Mouse (Mus musculus): ENCODE results near the gene Mrpl20.
"Not testable (repeated sequence)": the region's sequence is repeated elsewhere in the genome, so short reads cannot be mapped to it uniquely, and the experiment has no call there.

The Mrpl20 gene

DNA sequence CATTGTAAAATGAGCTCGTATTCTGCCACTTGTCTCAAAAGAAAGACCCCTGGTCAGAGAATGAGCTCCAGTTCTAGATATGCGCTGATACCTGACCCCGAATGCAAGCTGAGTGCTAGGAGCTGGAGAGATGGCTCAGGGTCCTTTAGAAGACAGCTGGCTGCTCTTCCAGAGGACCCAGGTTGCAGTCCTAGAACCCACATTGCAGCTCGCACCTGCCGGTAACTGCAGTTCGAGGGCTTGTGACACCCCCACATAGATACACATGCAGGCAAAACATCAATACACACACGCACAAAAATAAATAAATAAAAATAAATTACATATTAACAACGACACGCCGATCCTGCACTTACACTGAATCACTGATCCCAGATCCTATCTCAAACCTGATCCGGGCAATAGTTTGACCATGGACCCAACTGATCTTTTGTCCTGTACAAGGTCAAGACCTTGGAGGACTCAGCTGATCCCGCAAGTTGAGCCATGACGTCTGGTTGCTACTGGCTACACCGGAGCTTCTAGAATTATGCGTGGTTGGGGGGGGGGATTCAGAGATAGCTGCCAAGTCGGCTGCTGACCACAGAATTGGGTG lies 19.1 kb upstream of the Mrpl20 start:
- DNase-seq (ENCODE audit: low spot score): no peak

DNA sequence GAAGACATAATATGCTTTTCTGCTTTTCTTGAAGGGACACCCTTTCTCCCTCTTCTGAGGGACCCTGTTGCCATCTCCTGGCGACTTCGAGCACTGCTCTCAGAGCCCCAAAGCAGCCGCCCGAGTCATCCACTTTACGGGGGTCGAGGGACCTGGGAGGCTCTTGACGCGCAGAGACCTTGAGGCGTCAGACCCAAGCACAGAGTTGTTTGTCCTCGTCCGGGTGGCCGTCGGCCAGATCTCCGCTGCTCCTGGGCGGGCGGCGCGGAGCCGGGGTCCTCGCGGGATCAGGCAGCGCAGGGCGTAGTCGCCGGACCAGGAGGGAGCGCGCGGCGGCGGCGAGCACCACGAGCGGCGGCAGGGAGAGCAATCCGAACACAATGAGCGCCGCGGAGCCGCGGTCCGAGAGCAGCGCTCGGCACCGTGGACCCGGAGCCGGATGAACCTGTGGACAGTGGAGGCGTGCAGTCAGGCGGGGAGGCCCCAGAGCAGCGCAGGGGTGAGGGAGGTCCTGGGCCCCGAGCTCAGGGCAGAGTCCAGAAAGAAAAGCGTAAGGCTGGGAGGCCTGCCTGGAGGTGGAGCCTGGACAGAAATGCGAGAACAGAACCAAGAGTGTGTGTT lies 18.5 kb upstream of the Mrpl20 start:
- DNase-seq (ENCODE audit: low spot score): peak; percentile 75

DNA sequence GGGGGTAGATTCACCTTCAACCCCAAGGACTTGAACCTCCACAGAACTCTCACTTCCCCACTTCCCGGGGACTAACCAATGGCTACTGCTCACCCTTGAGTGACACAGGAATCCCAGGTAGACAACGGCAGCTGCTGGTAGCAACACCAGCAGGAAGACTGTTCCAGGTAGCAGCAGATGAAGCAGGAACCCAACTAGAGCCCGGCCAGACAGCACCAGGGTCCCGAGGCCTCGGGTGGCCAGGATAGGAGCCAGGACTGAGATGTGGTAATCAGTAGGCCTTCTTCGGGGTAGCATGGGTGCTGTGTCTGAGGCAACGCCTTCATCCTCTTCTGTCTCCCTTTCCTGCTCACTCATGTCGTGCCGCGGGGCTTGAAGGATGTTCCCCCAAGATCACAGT lies 17.4 kb upstream of the Mrpl20 start:
- no peak for DNase-seq (ENCODE audit: low spot score)

DNA sequence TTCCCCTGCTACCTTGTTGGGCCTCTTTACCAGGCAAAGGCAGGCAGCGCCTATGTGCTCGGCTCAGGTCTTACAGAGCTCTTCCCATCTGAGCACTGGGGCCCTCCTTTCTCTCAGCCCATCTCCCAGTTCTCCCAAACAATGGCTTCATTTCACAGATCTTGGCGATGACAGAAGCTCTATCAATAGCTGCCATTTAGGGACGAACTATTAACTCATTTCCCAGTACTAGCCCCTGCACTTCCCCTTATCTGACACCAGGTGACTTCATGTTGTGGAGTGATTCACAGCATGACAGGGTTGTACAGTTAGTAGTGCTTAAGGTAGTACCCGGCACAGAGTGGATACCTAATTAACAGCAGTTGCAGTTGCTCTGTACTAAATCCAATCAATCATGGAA lies 16.9 kb upstream of the Mrpl20 start, which contains the start of gene Tmem88b:
Gene Tmem88b (minus strand): TSS at position 56 of the 400 bp plus-strand sequence.
- no peak for DNase-seq (ENCODE audit: low spot score)

DNA sequence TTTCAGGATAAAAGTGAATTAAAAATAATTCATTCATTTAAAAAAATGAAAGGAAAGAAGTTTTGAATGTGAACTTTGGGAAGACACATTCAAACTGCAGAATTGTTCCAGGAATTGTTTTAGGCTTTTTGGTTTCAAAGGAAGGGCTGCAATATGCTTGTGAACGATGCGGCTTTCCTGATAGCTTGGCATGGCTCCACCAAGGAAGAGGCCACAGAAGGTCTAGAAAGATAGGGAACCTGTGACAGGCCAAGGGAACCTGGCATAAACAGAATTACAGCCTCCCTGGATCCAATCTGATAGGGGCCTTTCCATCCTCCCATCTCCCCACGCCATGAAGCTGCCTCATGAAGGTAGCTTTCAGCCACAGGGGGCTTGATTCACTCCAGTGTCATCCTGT lies 14.4 kb upstream of the Mrpl20 start:
- DNase-seq (ENCODE audit: low spot score): no peak

DNA sequence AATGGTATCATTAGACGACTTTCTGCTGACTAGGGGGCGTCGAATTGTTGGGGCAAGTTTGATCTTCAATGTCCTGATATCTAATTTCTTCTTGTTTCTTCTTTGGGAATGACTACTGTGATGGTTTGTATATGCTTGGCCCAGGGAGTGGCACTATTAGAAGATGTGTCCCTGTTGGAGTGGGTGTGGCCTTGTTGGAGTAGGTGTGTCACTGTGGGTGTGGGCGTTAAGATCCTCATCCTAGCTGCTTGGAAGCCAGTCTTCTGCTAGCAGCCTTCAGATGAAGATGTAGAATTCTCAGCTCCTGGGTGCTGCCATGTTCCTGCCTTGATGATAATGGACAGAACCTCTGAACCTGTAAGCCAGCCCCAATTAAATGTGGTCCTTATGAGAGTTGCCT lies 13.8 kb upstream of the Mrpl20 start:
- not testable (repeated sequence) for DNase-seq (ENCODE audit: low spot score)

DNA sequence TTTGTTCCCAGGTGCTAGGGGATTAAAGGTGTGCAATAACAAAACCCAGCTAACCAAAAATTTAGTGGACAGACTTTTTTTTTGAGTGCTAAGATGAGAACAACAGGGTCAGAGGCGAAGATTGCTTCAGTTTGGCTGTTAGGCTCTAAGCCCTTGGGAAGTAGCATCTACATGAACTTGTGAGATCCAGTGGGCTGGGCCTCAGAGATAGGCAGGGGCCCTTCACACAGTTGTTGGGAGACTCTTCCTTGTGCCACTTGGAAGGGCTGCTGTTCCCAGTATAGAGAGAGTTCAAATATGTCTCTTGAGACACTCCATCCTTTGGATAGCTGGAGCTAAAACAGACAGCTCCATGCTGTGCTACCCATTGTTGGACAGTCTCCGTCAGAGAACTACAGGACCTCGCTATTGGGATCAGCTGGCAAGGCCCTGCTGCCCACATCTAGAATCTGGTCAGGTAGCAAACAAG lies 12.6 kb upstream of the Mrpl20 start, which contains the start of gene Ankrd65:
Gene Ankrd65 (plus strand): TSS at position 419 of the 469 bp plus-strand sequence.
- DNase-seq (ENCODE audit: low spot score): no peak

DNA sequence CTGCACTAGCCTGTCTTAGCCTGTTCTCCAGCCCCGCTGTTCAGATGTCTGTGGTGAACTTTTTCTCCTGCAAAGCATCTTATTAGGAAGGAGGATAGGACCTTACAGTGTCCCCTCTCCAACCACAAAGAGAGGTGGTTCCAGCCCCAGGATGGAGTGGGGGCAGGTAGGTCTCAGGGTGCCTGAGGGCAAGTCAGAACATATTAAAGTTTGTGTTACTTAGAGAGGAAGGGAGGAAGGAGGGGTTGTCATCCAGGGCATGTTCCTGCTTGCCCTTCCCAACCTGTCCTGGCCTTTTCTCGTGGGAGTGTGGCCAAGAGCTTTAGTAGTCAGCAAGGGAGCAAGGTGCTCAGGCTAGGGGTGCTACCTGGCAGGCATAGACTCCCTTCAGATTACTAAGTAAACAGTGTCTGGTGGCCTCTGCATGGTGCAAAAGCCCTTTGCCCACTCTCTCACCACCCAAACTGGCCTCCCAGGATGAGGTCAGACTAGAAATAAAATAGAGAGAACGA lies 12.0 kb upstream of the Mrpl20 start:
- peak; percentile 76 for DNase-seq (ENCODE audit: low spot score)

DNA sequence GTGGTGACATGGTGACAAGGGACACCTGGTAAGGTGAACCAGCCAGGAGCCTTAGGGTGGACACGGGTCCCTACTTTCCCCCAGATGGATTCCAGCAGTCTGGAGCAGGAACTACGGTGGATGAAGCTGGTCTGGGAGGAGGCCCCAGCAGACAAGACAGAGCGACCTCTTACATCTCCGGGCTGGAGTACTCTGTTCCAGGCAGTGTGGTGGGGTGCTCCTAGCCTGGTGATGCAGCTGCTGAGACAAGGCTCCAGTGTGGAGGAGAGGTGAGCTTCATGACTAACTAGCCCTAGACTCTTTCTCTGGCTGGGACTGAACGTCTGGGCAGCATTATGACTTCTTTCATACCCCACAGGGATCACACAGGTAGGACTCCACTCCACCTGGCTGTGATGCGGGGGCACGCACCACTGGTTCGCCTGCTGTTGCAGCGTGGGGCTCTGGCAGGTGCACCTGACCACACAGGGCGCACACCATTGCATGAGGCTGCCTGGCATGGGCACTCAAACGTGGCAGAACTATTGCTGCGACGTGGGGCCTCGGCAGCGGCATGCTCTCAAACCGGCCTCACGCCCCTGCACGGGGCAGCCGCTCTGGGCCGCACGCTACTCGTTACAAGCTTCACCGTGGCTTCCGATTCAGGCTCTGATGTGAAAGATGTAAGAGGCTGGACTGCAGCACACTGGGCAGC lies 11.3 kb upstream of the Mrpl20 start:
- DNase-seq (ENCODE audit: low spot score): no peak

DNA sequence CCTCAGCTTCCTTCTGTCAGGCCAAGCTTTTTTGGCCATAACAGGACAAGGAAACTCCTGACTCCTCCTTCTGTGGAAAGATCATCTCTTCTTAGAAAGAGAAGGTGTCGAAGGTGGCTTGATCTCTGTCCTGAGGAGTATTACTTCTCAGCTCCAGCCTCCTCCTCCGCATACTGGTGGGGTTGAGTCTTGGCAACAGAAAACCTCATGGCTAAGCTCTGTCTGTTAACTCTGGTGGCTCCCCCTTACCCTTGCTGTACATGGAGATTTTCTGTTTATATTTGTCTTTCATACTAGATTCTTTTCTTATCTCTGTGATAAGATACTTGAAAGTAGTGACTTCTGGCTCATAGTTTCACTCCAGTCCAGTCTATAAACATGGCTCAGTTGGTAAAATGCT lies 8.9 kb upstream of the Mrpl20 start:
- no peak for DNase-seq (ENCODE audit: low spot score)

DNA sequence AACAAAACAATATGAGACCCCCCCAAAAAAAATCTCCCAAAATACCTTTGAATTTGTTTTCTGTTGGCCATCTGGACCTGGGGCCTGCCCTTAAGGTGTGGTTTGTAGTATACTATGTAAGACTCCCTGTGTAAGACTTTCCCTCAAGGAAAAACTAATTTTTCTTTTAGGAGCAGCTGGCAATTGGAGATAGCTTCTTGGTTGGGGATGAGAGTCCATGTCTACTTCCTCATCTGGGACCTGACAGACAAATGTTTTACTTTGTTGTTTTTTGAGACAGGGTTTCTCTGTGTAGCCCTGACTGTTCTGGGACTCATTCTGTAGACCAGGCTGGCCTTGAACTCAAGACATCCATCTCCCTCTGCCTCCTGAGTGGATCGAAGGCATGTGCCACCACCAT lies 603 bp upstream of the Mrpl20 start:
- no peak for DNase-seq (ENCODE audit: low spot score)

DNA sequence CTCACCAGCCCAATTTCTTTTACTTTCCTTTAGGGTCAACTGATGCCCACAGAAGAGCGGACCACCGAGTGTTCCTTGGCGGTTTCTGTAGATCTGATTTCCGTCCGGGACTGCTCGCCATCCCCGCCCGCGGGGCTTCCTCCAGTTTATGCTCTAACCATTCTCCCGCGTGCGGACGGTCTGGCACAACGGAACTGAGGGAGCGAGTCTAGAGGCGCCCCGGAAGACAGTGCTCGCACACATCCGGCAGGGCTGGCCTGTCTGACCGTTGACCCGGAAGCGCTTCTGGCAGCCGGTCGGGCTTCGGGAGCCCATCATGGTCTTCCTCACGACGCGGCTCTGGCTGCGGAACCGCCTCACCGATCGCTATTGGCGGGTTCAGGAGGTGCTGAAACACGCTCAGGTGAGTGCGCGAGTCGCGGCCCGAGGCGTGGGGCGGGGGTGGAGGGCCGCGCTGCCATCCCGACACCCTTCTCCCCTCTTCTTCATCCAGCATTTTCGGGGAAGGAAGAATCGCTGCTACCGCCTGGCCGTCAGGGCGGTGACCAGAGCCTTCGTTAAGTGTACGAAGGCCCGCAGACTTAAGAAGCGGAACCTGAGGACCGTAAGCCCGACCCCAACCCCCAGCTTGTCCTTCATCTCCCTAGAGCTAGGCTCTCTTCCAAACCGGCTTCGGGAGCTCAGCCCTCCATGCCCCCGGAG lies 813 bp downstream of the Mrpl20 start:
- peak; percentile 96 for DNase-seq (ENCODE audit: low spot score)

DNA sequence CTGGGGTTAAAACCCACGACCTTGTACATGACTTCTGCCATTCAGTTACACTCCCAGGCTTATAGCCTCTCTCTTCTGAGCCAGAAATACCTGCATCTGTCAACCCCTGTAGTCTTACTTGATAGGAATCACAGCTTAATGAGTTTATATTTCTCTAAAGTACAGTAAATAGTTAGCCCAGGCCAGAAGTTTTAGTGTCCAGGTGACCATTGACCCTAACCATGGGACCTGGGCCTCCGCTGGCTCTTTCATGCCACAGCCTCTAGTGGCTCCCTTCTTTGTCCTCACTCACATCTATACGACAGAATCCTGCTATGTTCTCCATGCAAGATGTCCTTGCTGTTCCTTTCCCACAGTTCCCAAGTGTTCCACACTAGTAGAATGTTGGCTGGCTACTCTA lies 5.2 kb downstream of the Mrpl20 start:
- no peak for DNase-seq (ENCODE audit: low spot score)

DNA sequence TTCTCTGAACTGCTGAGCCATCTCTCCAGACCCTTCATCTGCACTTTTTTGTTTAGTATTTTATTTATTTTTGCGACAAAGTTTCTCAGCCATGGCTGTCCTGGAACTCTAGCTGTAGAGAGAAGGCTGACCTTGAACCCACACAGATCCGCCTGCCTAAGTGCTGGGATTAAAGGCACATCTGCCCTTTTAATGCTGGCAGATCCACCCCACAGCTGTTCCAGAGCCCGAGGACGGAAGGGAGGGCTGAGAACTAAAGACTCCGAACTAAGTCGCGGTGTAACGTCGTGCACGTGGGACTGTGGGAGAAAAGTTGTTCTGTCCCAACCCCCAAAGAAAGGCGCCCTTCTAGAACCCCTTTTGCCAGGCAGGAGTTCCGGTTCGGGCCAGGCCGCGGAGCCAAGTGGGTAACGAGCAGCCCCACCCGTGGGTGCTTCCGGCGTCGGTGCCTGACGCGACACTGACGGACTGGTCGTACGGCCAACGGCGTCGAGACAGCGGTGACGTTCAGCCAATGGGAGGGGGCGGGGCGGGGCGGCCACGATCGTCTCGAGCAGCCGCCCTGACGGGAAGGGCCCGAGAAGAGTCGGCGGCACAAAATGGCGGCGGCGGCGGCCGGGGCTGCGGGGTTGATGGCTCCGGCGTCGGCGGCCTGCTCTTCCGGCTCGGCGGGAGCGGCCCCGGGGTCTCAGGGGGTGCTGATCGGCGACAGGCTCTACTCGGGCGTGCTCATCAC lies 9.4 kb downstream of the Mrpl20 start, which contains the start of gene Ccnl2:
Gene Ccnl2 (plus strand): TSS at position 561 of the 736 bp plus-strand sequence.
- DNase-seq (ENCODE audit: low spot score): peak; percentile 94

DNA sequence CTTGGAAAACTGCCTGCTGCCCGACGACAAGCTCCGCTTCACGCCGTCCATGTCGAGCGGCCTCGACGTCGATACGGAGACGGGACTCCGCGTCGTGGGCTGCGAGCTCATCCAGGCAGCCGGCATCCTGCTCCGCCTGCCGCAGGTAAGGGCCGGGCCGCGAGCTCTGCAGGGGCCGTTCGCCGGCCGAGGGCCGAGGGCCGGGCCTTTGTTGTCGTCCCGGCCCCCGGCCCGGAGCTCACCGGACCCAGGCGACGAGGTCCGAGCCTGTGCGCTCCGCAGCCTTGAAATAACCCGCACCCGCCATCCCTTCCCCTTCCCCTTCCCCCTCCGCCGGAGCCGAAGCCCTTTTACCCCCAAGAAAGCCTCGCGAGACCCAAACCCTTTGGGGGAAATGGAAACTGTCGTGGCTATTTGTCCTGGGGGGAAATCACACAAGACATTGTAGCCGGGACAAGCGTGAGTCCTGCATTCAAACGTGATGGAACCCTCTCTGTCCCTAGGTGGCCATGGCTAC lies 10.0 kb downstream of the Mrpl20 start:
- DNase-seq (ENCODE audit: low spot score): no peak

DNA sequence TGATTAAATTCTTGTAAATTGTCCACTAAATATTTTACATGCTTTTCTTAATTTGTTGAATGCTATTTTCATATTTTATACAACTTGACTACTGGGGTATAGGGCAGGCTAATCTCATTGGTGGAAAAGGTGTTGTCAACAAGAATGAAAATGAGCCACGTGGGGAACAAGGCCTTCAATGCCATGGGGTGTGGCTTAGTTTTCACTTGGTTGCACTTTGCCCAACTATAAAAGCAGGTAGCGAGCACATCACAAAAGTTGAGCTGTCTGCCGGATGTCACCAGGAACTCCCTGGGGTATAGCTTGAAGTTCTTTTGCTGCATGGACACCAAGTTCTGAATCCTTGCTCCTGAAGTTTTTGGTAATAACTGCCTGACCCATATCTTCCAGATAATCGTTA lies 14.9 kb downstream of the Mrpl20 start:
- no peak for DNase-seq (ENCODE audit: low spot score)

DNA sequence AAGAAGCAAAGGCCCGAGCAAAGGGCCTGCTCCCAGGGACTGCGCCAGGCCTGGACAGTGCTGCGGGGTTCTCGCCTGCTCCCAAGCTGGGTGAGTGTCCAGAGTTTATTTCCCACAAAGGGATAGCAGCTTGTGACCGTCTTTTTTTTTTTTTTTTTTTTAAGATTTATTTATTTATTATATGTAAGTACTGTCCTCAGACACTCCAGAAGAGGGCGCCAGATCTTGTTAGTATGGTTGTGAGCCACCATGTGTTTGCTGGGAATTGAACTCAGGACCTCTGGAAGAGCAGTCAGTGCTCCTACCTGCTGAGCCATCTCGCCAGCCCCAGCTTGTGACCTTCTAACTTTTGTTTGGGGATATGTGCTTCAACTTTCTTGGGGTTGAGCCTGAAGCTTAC lies 18.3 kb downstream of the Mrpl20 start:
- no peak for DNase-seq (ENCODE audit: low spot score)

DNA sequence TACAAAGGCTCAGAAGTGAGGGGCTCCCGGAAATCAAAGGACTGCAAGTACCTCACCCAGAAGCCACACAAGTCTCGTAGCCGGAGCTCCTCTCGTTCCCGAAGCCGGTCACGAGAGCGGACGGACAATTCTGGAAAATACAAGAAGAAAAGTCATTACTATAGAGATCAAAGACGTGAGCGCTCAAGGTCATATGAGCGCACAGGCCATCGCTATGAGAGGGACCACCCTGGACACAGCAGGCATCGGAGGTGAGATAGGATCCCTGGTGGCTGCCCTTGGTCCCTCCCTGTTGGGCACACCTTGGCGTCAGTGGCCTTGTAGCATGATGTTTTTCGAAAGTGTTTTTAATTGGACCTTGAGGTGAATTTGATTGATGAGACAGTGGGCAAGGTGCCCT lies 20.8 kb downstream of the Mrpl20 start:
- DNase-seq (ENCODE audit: low spot score): no peak

DNA sequence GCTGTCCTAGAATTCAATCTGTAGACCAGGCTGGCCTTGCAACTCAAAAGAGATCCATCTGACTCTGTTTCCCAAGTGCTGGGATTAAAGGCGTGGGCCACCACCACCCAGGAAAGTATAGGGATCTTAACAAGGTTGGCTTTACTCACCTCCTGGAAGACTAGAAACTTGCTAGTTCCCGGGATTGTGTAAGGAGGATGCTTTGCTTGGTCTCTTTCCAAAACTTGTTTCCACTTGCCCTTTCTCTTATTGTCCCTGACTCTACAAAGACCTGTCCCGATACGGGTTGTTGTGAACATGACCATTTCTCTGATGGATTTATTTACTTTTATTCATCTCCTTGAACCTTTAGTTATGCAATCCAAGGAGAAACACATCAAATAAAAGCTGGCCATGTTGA lies 27.2 kb downstream of the Mrpl20 start:
- no peak for DNase-seq (ENCODE audit: low spot score)

DNA sequence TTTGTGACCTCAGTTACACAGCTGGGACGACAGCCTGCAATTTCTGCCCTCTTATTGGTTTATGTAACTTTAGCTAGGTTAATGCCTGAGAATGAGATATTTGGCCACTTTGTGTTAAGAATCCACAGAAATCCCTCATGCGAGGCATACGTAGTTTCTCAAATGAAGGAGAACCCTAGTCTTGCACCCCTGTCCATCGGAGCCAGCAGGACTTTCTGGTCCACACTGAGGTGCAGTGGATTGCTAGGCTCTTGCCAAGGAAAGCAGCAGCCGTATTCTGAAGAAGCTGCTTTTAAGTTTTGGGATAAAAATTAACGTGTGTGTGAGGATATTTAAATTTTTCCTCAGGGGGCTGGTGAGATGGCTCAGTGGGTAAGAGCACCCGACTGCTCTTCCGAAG lies 27.9 kb downstream of the Mrpl20 start:
- no peak for DNase-seq (ENCODE audit: low spot score)

DNA sequence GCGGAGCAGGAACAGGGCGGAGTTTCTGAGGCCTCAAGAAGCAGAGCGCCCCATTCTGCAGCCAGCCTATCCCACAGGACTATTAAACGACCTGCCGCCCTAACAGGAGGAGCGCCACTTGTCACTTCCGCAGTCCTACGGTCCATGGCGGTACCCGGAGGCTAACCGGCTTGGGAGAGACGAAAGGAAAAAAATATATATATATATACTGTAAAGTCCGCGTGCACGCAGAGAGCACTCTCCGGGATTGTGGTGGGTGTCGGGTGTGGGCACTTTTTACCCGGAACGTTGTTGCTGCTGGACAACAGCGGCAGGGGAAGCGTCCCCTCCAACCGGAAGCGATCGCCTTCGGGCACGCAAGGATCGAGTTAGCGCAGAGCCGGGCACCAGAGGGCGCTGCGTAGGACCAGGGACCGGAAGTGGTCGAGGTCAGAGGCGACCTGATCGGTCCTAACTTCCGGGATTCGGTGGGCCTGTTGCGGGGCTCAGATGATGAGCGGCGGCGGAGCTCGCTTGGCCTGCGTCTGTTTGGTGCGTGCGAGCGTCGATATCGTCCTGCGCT lies 28.6 kb downstream of the Mrpl20 start, which contains the start of gene Aurkaip1:
Gene Aurkaip1 (plus strand): TSS at position 68 of the 562 bp plus-strand sequence.
- peak; percentile 96 for DNase-seq (ENCODE audit: low spot score)

Measured in urinary bladder, postnatal 14 days (tissue).